Mouse (Mus musculus) forebrain, embryonic 13.5 days (tissue): ENCODE data around the gene Vta1. TPM values are rescaled to one million over a fixed set of nuclear protein-coding genes. Genes with fewer than 3 reads are reported as not detected.

Experiments used
- ATAC-seq: fragments of 200-750 bp; cut with Nextera tagmentation; 2 replicates; pipeline ENCODE4 v1.8.0; 2017
- H3K27ac ChIP-seq: fragments of 300-500 bp; sonication (generic); 2 replicates; pipeline ENCODE4 v1.5.1; 2015; ENCODE audit warnings: inconsistent platforms, mild to moderate bottlenecking, moderate library complexity
- H3K27me3 ChIP-seq: fragments of 300-500 bp; sonication (generic); 2 replicates; pipeline ENCODE4 v1.6.1; 2015; ENCODE audit warnings: mild to moderate bottlenecking, inconsistent platforms
- H3K36me3 ChIP-seq: fragments of 300-500 bp; sonication (generic); 2 replicates; pipeline ENCODE4 v1.6.1; 2015; ENCODE audit warnings: mild to moderate bottlenecking, inconsistent platforms; ENCODE audit not compliant: poor library complexity, severe bottlenecking
- H3K4me1 ChIP-seq: fragments of 300-500 bp; sonication (generic); 2 replicates; pipeline ENCODE4 v1.6.1; 2015; ENCODE audit warnings: inconsistent platforms
- H3K4me2 ChIP-seq: fragments of 300-500 bp; sonication (generic); 2 replicates; pipeline ENCODE4 v1.6.1; 2015; ENCODE audit warnings: inconsistent platforms, mild to moderate bottlenecking, moderate library complexity
- H3K4me3 ChIP-seq: fragments of 300-500 bp; sonication (generic); 2 replicates; pipeline ENCODE4 v1.5.1; 2015; ENCODE audit warnings: mild to moderate bottlenecking, inconsistent platforms
- H3K9ac ChIP-seq: fragments of 300-500 bp; sonication (generic); 2 replicates; pipeline ENCODE4 v1.6.1; 2015; ENCODE audit warnings: mild to moderate bottlenecking, inconsistent platforms
- H3K9me3 ChIP-seq: fragments of 300-500 bp; sonication (generic); replicated peaks from 2 replicates; pipeline ENCODE4 v1.6.1; 2016; ENCODE audit warnings: inconsistent platforms
- WGBS: fragments of 180-500 bp; shearing (Covaris S2); methylation state at CpG from one replicate; pipeline ENCODE4 v1.1.7; 2015; 5-methylcytosine and 5-hydroxymethylcytosine counted together
- polyA plus RNA-seq: library from polyadenylated mRNA; unstranded; fragments of >200 nt; fragmentation: Nextera tagmentation; extraction: Ambion mirVana; gene quantifications from 2 replicates; pipeline ENCODE4 v1.2.1, GENCODE M21; 2015

The Vta1 gene
- polyA plus RNA-seq = 173 and 187 TPM in 2 replicates

- peak; percentile 98 for ATAC-seq
Measured at GRCm38 (mm10) chr10:14705072-14706066, at the start of gene Vta1, which contains the start of gene Nmbr. Gene Vta1 (minus strand): TSS chr10:14705560. Gene Nmbr (plus strand): TSS chr10:14705591.

GRCm38 (mm10) chr10:14734285-14734684 lies 28.9 kb upstream of the Vta1 start:
- no peak overlapping the region for H3K4me2 ChIP-seq
- no peaks in the 10 kb centered on the region for H3K36me3 ChIP-seq
- 9% methylated on average over 2 of the region's 2 CpGs for WGBS
- no peak overlapping the region for H3K9ac ChIP-seq
- no peaks in the 10 kb centered on the region for H3K4me1 ChIP-seq
- peak; percentile 70 for ATAC-seq
- H3K4me3 ChIP-seq = no peak overlapping the region
- H3K9me3 ChIP-seq = no peaks in the 10 kb centered on the region
- no peak overlapping the region for H3K27ac ChIP-seq
- H3K27me3 ChIP-seq = no peaks in the 10 kb centered on the region

More at GRCm38 (mm10) chr10:14705072-14706066, at the start of gene Vta1, which contains the start of gene Nmbr:
- Histone ChIP-seq H3K9ac (peak within 1 kb of the TSS; percentile 76), H3K36me3 (no peaks in the 10 kb centered on the region), H3K27me3 (no peaks in the 10 kb centered on the region), H3K4me1 (peaks cover 20% of the 10 kb centered on the region), H3K9me3 (no peaks in the 10 kb centered on the region), H3K4me2 (peak within 1 kb of the TSS; percentile 67), H3K27ac (peak within 1 kb of the TSS; percentile 49; the same call in 1 of the 2 replicates), H3K4me3 (peak within 1 kb of the TSS; percentile 88)
- WGBS = under 1% methylated on average over 47 of the region's 50 CpGs

DNA sequence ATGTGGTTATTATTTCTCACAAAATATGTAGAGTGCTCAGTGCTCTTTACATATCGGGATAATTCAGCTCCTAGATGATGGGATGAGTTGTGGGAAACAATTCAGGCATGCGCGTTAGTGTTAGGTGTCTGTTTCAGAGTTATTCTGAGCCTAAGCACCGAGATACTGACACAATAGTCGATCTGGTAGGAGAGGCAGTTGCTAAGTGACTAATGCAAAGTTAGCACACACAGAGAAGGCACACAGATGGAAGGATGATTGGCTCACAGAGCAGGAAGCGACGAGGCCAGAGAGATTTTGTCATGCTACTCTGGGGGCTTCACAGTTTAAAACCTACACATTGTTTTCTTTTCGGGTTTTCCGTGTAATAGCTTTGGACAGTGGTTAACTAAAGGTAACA lies 20.3 kb upstream of the Vta1 start:
- WGBS = 66% methylated on average over 9 of the region's 9 CpGs
- no peaks in the 10 kb centered on the region for H3K4me1 ChIP-seq

GRCm38 (mm10) chr10:14718114-14718513 lies 12.8 kb upstream of the Vta1 start, which contains the start of gene Gje1:
Gene Gje1 (minus strand): TSS chr10:14718214.
- 50% methylated on average over 3 of the region's 3 CpGs for WGBS
- Histone ChIP-seq H3K4me3 (no peak within 1 kb of the TSS), H3K36me3 (no peaks in the 10 kb centered on the region), H3K4me1 (no peaks in the 10 kb centered on the region), H3K27ac (no peak within 1 kb of the TSS), H3K4me2 (no peak within 1 kb of the TSS), H3K27me3 (no peaks in the 10 kb centered on the region), H3K9me3 (no peaks in the 10 kb centered on the region), H3K9ac (no peak within 1 kb of the TSS)
- no peak for ATAC-seq

More for the DNA sequence above, 20.3 kb upstream of the Vta1 start:
- no peak overlapping the region for H3K4me2 ChIP-seq
- no peak overlapping the region for H3K4me3 ChIP-seq
- no peak overlapping the region for H3K9ac ChIP-seq
- H3K36me3 ChIP-seq = no peaks in the 10 kb centered on the region
- H3K9me3 ChIP-seq = no peaks in the 10 kb centered on the region
- no peak for ATAC-seq
- no peak overlapping the region for H3K27ac ChIP-seq
- no peaks in the 10 kb centered on the region for H3K27me3 ChIP-seq

GRCm38 (mm10) chr10:14703830-14704420 lies 1.4 kb downstream of the Vta1 start:
- Histone ChIP-seq H3K4me1 (peaks cover 20% of the 10 kb centered on the region), H3K4me3 (peak overlapping the region; percentile 88), H3K9ac (peak overlapping the region; percentile 39), H3K4me2 (peak overlapping the region; percentile 67), H3K27ac (peak overlapping the region; percentile 41), H3K27me3 (no peaks in the 10 kb centered on the region), H3K9me3 (no peaks in the 10 kb centered on the region), H3K36me3 (no peaks in the 10 kb centered on the region)
- 31% methylated on average over 4 of the region's 4 CpGs for WGBS
- no peak for ATAC-seq

GRCm38 (mm10) chr10:14703239-14703638 lies 2.1 kb downstream of the Vta1 start:
- peak; percentile 6; the same call in 1 of the 2 replicates for ATAC-seq
- Histone ChIP-seq H3K4me2 (peak overlapping the region; percentile 67), H3K4me3 (peak overlapping the region; percentile 88), H3K27me3 (no peaks in the 10 kb centered on the region), H3K9ac (peak overlapping the region; percentile 39; the same call in 1 of the 2 replicates), H3K27ac (no peak overlapping the region), H3K36me3 (no peaks in the 10 kb centered on the region), H3K9me3 (no peaks in the 10 kb centered on the region), H3K4me1 (peaks cover 20% of the 10 kb centered on the region)
- WGBS = 31% methylated on average over 1 of the region's 1 CpGs

DNA sequence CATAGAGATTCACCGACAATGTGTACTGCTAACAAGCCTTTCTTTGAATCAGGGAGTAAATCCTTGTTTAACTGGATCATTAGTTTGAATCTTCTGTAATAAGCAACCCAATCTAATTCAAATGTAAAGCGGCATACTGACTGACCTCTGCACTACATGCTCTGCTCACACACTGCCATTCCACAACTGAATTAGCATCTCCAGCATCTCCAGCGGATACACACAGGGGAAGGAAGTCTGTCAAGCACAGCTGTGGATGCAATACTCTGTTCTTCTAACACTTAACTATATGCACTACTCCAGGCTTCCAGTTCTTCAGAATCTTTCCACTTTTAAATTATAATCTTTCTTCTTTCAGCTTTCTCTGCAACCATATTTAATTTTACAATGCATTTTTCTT lies 15.0 kb downstream of the Vta1 start:
- Histone ChIP-seq H3K27me3 (no peaks in the 10 kb centered on the region), H3K9me3 (no peaks in the 10 kb centered on the region), H3K9ac (no peak overlapping the region), H3K36me3 (peaks cover 18% of the 10 kb centered on the region), H3K4me1 (peaks cover 4% of the 10 kb centered on the region; the same call in 1 of the 2 replicates), H3K4me2 (no peak overlapping the region), H3K4me3 (no peak overlapping the region), H3K27ac (no peak overlapping the region)
- 40% methylated on average over 3 of the region's 3 CpGs for WGBS
- no peak for ATAC-seq

DNA sequence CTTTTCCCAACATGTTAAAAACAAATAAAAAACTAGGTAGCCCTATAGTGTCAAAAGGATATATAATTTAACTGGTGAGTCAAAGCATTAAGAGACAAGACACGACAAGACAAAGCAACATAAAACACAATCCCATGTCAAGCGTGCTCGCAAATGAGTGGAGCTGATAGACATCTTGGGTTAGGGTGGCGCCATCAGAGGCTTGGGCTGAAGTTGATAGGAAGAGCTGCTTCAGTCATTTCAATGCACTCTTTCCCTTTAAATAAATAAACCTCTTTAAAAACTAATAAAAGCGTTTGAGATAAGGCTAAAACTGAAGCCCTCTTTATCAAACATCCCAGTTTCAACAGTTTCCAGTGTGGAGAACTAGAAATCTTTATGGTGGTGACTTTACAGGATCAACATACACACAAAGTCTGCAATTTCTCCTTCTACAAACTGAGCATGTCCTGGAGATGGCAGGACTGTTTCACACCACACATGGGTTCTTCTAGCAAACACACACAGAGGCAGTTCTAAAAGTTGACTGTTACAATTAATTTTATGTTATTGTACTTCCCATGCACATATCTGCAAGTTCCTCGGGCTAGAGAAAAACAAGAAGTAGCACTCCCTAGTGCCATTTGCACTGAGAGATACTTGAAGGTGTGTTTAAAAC lies 16.4 kb downstream of the Vta1 start:
- no peak overlapping the region for H3K4me3 ChIP-seq
- H3K9ac ChIP-seq = no peak overlapping the region
- peaks cover 4% of the 10 kb centered on the region; the same call in 1 of the 2 replicates for H3K4me1 ChIP-seq
- H3K4me2 ChIP-seq = no peak overlapping the region
- H3K27me3 ChIP-seq = no peaks in the 10 kb centered on the region
- H3K27ac ChIP-seq = no peak overlapping the region
- no peaks in the 10 kb centered on the region for H3K9me3 ChIP-seq
- WGBS = 95% methylated on average over 6 of the region's 6 CpGs
- no peak for ATAC-seq
- H3K36me3 ChIP-seq = peaks cover 18% of the 10 kb centered on the region

GRCm38 (mm10) chr10:14685663-14686062 lies 19.7 kb downstream of the Vta1 start:
- Histone ChIP-seq H3K9me3 (no peaks in the 10 kb centered on the region), H3K27me3 (no peaks in the 10 kb centered on the region), H3K36me3 (peaks cover 18% of the 10 kb centered on the region), H3K4me3 (no peak overlapping the region), H3K4me2 (no peak overlapping the region), H3K9ac (no peak overlapping the region), H3K27ac (no peak overlapping the region), H3K4me1 (peaks cover 4% of the 10 kb centered on the region; the same call in 1 of the 2 replicates)
- WGBS = 98% methylated on average over 1 of the region's 1 CpGs
- ATAC-seq = no peak

GRCm38 (mm10) chr10:14666147-14666546 lies 39.2 kb downstream of the Vta1 start:
- H3K27me3 ChIP-seq = no peaks in the 10 kb centered on the region
- no peak for ATAC-seq
- no peaks in the 10 kb centered on the region for H3K4me1 ChIP-seq
- no peaks in the 10 kb centered on the region for H3K9me3 ChIP-seq
- no peak overlapping the region for H3K4me2 ChIP-seq
- H3K9ac ChIP-seq = no peak overlapping the region
- no peak overlapping the region for H3K27ac ChIP-seq
- no peak overlapping the region for H3K4me3 ChIP-seq
- 91% methylated on average over 2 of the region's 2 CpGs for WGBS
- peaks cover 27% of the 10 kb centered on the region for H3K36me3 ChIP-seq

GRCm38 (mm10) chr10:14660875-14661274 lies 44.5 kb downstream of the Vta1 start:
- H3K4me3 ChIP-seq = no peak overlapping the region
- H3K9me3 ChIP-seq = no peaks in the 10 kb centered on the region
- no peak overlapping the region for H3K27ac ChIP-seq
- H3K36me3 ChIP-seq = peaks cover 30% of the 10 kb centered on the region
- no peak overlapping the region for H3K9ac ChIP-seq
- no peaks in the 10 kb centered on the region for H3K27me3 ChIP-seq
- no peak for ATAC-seq
- WGBS = 85% methylated on average over 2 of the region's 2 CpGs
- no peaks in the 10 kb centered on the region for H3K4me1 ChIP-seq
- no peak overlapping the region for H3K4me2 ChIP-seq
